Comparison of ENCODE assay signal across 7 mouse cellular contexts in the genomic region with DNA sequence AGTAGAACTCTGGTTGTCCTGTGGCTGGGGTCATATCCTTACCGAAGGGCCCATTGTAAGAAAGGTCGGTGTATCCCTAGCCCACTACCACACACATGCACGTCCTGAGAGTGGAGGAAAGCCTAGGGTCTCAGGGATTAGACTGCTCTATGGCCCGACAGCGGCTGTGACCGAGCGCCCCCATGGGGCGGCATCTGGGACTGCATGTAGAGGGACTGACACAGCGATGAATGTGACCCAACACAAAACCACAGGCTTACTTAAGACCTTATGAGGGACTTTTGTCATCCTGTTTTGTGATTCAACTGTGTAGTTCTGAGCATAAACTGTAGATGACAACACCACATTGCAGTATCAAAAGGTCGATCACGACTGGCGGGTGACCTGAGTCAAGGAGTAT. TPM values are rescaled to one million over a fixed set of nuclear protein-coding genes. Genes with fewer than 3 reads are reported as not detected.
DNase-seq lines count a peak whose midpoint lies in the region; ATAC-seq lines count a peak whose summit lies in the region.

No protein-coding gene starts in this region.

- H3K27me3 ChIP-seq in forebrain, embryonic 16.5 days (replicated peaks; ENCODE audit: control insufficient read depth, insufficient read depth, low read length): no peaks in the 10 kb centered on the region
- H3K27me3 ChIP-seq in hindbrain, embryonic 12.5 days: no peaks in the 10 kb centered on the region
- H3K27me3 ChIP-seq in megakaryocyte, embryonic 14.5 days (replicated peaks): peaks cover 58% of the 10 kb centered on the region

- H3K4me2 ChIP-seq in forebrain, embryonic 16.5 days (ENCODE audit: low read length): no peak overlapping the region; the same call in 1 of the 2 replicates
- 0 out of 2 replicates have a peak overlapping the region, but pooled peaks have one; percentile 9 for H3K4me2 ChIP-seq in hindbrain, embryonic 12.5 days (replicated peaks)

- no peak overlapping the region for H3K27ac ChIP-seq in forebrain, embryonic 16.5 days (ENCODE audit: low read length)
- no peak overlapping the region for H3K27ac ChIP-seq in hindbrain, embryonic 12.5 days

- no peak overlapping the region for H3K9ac ChIP-seq in forebrain, embryonic 16.5 days (replicated peaks; ENCODE audit: low read depth, low read length)
- no peak overlapping the region for H3K9ac ChIP-seq in hindbrain, embryonic 12.5 days

- no peaks in the 10 kb centered on the region for H3K4me1 ChIP-seq in forebrain, embryonic 16.5 days (replicated peaks; ENCODE audit: control insufficient read depth, insufficient read depth, low read length)
- no peaks in the 10 kb centered on the region for H3K4me1 ChIP-seq in hindbrain, embryonic 12.5 days
- peaks cover 19% of the 10 kb centered on the region for H3K4me1 ChIP-seq in megakaryocyte, embryonic 14.5 days

- WGBS in forebrain, embryonic 16.5 days: 8% methylated on average over 12 of the region's 12 CpGs
- WGBS in hindbrain, embryonic 12.5 days: 6% methylated on average over 12 of the region's 12 CpGs

- no peaks in the 10 kb centered on the region for H3K9me3 ChIP-seq in forebrain, embryonic 16.5 days (ENCODE audit: control insufficient read depth, low read length)
- H3K9me3 ChIP-seq in hindbrain, embryonic 12.5 days (replicated peaks): no peaks in the 10 kb centered on the region
- H3K9me3 ChIP-seq in megakaryocyte, embryonic 14.5 days: peaks cover 8% of the 10 kb centered on the region

- peak; percentile 67 for DNase-seq in R1 (ENCODE audit: low read depth, low spot score)
- peak; percentile 33 for DNase-seq in c-Kit-positive CD71-positive TER-119-positive erythroid progenitor cells, embryonic 14.5 days (ENCODE audit: low spot score)
- peak; percentile 47 to 54 for DNase-seq in layer of hippocampus, postnatal 36 days
- peak; percentile 52 to 80 for DNase-seq in spleen, adult 18-20 months

- 0 out of 2 replicates have a peak, but pooled peaks have one; percentile 26 for ATAC-seq in forebrain, embryonic 16.5 days
- ATAC-seq in hindbrain, embryonic 12.5 days (ENCODE audit: low FRiP score): peak; percentile 60

- H3K4me3 ChIP-seq in forebrain, embryonic 16.5 days (replicated peaks; ENCODE audit: low read length): no peak overlapping the region
- H3K4me3 ChIP-seq in hindbrain, embryonic 12.5 days: no peak overlapping the region
- peak overlapping the region; percentile 33 for H3K4me3 ChIP-seq in megakaryocyte, embryonic 14.5 days (replicated peaks)

- no peaks in the 10 kb centered on the region for H3K36me3 ChIP-seq in forebrain, embryonic 16.5 days (ENCODE audit: control insufficient read depth, insufficient read depth)
- H3K36me3 ChIP-seq in hindbrain, embryonic 12.5 days: no peaks in the 10 kb centered on the region
- no peaks in the 10 kb centered on the region for H3K36me3 ChIP-seq in megakaryocyte, embryonic 14.5 days (replicated peaks; ENCODE audit: low read length)

RNA-seq across cellular contexts. Expression of a gene that starts 42.5 kb away (rescaled TPM):
- 94.8 and 101 TPM in 2 replicates for polyA plus RNA-seq in forebrain, embryonic 16.5 days (2015; fragmentation: Nextera tagmentation; extraction: Ambion mirVana)
- 81.0 and 87.3 TPM in 2 replicates for polyA plus RNA-seq in hindbrain, embryonic 12.5 days (2016; fragmentation: Nextera tagmentation; extraction: Ambion mirVana)
- total RNA-seq in layer of hippocampus, postnatal 36 days (2021): 10 to 100 TPM; 60.5 to 66.7 TPM
- 20.2 and 31.8 TPM in 2 replicates for polyA plus RNA-seq in megakaryocyte, embryonic 14.5 days (2012; ENCODE audit: insufficient read depth, low replicate concordance)

RNA-seq across cellular contexts. Expression of a gene that starts 50.2 kb away (rescaled TPM):
- polyA plus RNA-seq in forebrain, embryonic 16.5 days (2015; fragmentation: Nextera tagmentation; extraction: Ambion mirVana): 54.0 and 56.3 TPM in 2 replicates
- polyA plus RNA-seq in hindbrain, embryonic 12.5 days (2016; fragmentation: Nextera tagmentation; extraction: Ambion mirVana): 34.2 and 35.1 TPM in 2 replicates
- 1 to 10 TPM; 9.2 to 9.3 TPM for total RNA-seq in layer of hippocampus, postnatal 36 days (2021)
- polyA plus RNA-seq in megakaryocyte, embryonic 14.5 days (2012; ENCODE audit: insufficient read depth, low replicate concordance): 3.4 TPM in 1 of 2 replicates, not detected in the other

RNA-seq across cellular contexts. Expression of a gene that starts 57.7 kb away (rescaled TPM):
- polyA plus RNA-seq in forebrain, embryonic 16.5 days (2015; fragmentation: Nextera tagmentation; extraction: Ambion mirVana): 0.80 and 0.95 TPM in 2 replicates
- polyA plus RNA-seq in hindbrain, embryonic 12.5 days (2016; fragmentation: Nextera tagmentation; extraction: Ambion mirVana): 1.9 and 2.7 TPM in 2 replicates
- total RNA-seq in layer of hippocampus, postnatal 36 days (2021): 1 to 10 TPM; 1.2 to 1.4 TPM
- polyA plus RNA-seq in megakaryocyte, embryonic 14.5 days (2012; ENCODE audit: insufficient read depth, low replicate concordance): 3.4 and 9.5 TPM in 2 replicates
